Mouse (Mus musculus) stomach, embryonic 15.5 days (tissue): Measurements from ENCODE around the gene Hist1h1e. TPM values are rescaled to one million over a fixed set of nuclear protein-coding genes. Genes with fewer than 3 reads are reported as not detected.
"Not testable (repeated sequence)": the region's sequence is repeated elsewhere in the genome, so short reads cannot be mapped to it uniquely, and the experiment has no call there.

ENCODE experiments used
- ATAC-seq: fragments of 200-750 bp; cut with Nextera tagmentation; 2 replicates; pipeline ENCODE4 v1.8.0; 2017; ENCODE audit warnings: low read depth, moderate number of reproducible peaks, moderate TSS enrichment; ENCODE audit not compliant: insufficient read depth, low FRiP score
- H3K27ac ChIP-seq: fragments of 300-500 bp; sonication (generic); 2 replicates; pipeline ENCODE4 v1.5.1; 2015; ENCODE audit warnings: mild to moderate bottlenecking, inconsistent platforms
- H3K27me3 ChIP-seq: fragments of 300-500 bp; sonication (generic); replicated peaks from 2 replicates; pipeline ENCODE4 v1.6.1; 2015; ENCODE audit warnings: inconsistent platforms
- H3K36me3 ChIP-seq: fragments of 300-500 bp; sonication (generic); 2 replicates; pipeline ENCODE4 v1.6.1; 2015; ENCODE audit warnings: inconsistent platforms
- H3K4me1 ChIP-seq: fragments of 300-500 bp; sonication (generic); 2 replicates; pipeline ENCODE4 v1.6.1; 2015; ENCODE audit warnings: inconsistent platforms
- H3K4me2 ChIP-seq: fragments of 300-500 bp; sonication (generic); 2 replicates; pipeline ENCODE4 v1.6.1; 2015; ENCODE audit warnings: mild to moderate bottlenecking, inconsistent platforms
- H3K4me3 ChIP-seq: fragments of 300-500 bp; sonication (generic); replicated peaks from 2 replicates; pipeline ENCODE4 v1.5.1; 2015; ENCODE audit warnings: inconsistent platforms
- H3K9ac ChIP-seq: fragments of 300-500 bp; sonication (generic); 2 replicates; pipeline ENCODE4 v1.6.1; 2015; ENCODE audit warnings: inconsistent platforms
- H3K9me3 ChIP-seq: fragments of 300-500 bp; sonication (generic); 2 replicates; pipeline ENCODE4 v1.6.1; 2016; ENCODE audit warnings: inconsistent platforms
- WGBS: fragments of 180-500 bp; shearing (Covaris S2); methylation state at CpG from one replicate; pipeline ENCODE4 v1.1.7; 2015; 5-methylcytosine and 5-hydroxymethylcytosine counted together
- polyA plus RNA-seq: library from polyadenylated mRNA; unstranded; fragments of >200 nt; fragmentation: Nextera tagmentation; extraction: Ambion mirVana; gene quantifications from 2 replicates; pipeline ENCODE4 v1.2.1, GENCODE M21; 2015

The Hist1h1e gene
- 24.6 and 25.3 TPM in 2 replicates for polyA plus RNA-seq

- H3K36me3 ChIP-seq, H3K27me3 ChIP-seq, H3K4me1 ChIP-seq, H3K9me3 ChIP-seq: not testable (repeated sequence)
- Histone ChIP-seq H3K27ac (peak within 1 kb of the TSS; percentile 98), H3K4me3 (peak within 1 kb of the TSS; percentile 64), H3K4me2 (peak within 1 kb of the TSS; percentile 85), H3K9ac (peak within 1 kb of the TSS; percentile 91)
- under 1% methylated on average over 53 of the region's 53 CpGs for WGBS
- peak; percentile 91 for ATAC-seq
Observed at GRCm38 (mm10) chr13:23622175-23622671, at the start of gene Hist1h1e. Gene Hist1h1e (minus strand): TSS chr13:23622558.

GRCm38 (mm10) chr13:23662536-23662935 is 40.2 kb upstream of the Hist1h1e start:
- Histone ChIP-seq H3K27me3 (no peaks in the 10 kb centered on the region), H3K4me3 (no peak overlapping the region), H3K9ac (no peak overlapping the region), H3K36me3 (no peaks in the 10 kb centered on the region), H3K4me2 (no peak overlapping the region), H3K9me3 (no peaks in the 10 kb centered on the region), H3K4me1 (no peaks in the 10 kb centered on the region), H3K27ac (no peak overlapping the region)
- ATAC-seq = no peak
- 63% methylated on average over 3 of the region's 3 CpGs for WGBS

DNA sequence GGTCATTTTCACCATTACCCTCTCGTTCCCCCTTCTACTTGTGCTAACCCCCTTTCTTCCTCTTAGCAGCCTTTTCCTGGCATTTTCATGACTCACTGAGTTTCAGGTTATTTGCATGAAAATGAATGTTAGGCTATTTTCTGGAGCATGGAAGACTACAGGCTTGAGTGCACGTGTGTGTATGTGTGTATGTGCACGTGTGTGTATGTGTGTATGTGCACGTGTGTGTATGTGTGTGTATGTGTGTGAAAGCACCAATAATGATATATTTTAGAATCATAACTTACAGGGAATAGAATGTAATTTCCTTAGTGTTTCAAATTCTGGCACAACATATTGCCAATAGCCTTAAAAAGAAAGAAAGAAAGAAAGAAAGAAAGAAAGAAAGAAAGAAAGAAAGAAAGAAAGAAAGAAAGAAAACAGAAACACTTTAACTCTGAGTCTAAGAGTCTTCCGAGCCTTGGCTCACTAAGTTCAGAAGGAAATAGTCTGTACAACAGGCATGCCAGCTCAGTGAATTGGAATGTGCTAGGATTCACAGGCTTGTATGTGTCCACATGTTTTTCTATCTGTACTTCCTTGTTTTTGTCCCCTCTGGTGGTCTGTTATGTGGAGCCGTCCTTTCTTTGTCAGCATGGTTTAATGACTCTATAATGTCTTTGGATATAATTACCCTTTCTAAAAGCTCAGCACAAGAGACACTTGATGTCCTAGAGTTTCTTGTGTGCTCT is 37.4 kb upstream of the Hist1h1e start:
- Histone ChIP-seq H3K9me3 (no peaks in the 10 kb centered on the region), H3K27me3 (no peaks in the 10 kb centered on the region), H3K9ac (no peak overlapping the region), H3K36me3 (no peaks in the 10 kb centered on the region), H3K4me2 (no peak overlapping the region), H3K4me3 (no peak overlapping the region), H3K4me1 (no peaks in the 10 kb centered on the region), H3K27ac (no peak overlapping the region)
- ATAC-seq = no peak
- 62% methylated on average over 6 of the region's 6 CpGs for whole genome bisulfite sequencing

DNA sequence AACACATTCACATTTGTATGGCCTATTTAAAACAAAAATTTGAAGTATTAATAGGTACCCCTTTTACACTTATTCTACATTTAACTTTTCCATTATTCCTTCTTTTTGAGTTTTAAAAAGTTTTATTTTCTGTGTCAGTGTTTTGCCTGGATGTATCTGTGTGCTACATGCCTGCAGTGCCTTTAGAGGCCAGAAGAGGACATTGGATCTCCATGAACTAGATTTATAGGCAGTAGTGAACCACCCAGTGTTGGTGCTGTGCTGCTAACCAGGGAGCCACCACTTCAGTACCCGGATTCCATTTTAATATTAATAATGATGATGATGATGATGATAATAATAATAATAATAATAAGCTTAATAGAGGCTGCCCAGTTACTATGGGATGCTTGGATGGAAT is 8.3 kb upstream of the Hist1h1e start:
- Histone ChIP-seq H3K9ac (no peak overlapping the region), H3K36me3 (no peaks in the 10 kb centered on the region), H3K4me1 (no peaks in the 10 kb centered on the region), H3K4me3 (no peak overlapping the region), H3K27me3 (no peaks in the 10 kb centered on the region), H3K9me3 (no peaks in the 10 kb centered on the region), H3K27ac (no peak overlapping the region), H3K4me2 (no peak overlapping the region)
- no peak for ATAC-seq
- WGBS = 34% methylated on average over 1 of the region's 1 CpGs

DNA sequence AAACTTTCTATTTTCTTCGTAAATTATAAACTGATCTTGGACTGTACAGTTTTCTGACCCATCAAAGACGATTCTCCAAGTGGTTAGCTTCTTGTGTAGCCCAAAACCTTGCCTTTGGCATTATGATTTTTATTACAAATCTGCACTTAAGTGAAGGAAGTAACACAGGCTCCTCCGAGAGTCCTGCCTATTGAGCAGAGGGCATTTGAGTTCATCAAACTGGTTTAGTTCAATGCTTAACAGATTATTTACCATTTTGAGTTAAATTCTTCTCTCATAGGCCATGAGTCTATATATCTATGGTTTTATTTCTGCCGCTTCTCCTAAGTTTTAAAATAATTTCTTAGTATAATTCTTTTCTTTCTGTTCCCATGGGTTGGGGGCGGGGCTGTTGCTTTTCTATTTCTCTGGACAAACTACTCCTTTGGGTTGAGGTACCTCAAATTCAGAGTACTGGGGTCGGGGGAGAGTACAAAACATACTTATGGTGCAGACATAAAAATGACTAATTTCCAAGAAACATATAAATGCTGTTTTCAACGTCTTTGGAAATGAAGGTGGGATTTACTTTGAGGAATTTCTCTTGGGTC is 598 bp upstream of the Hist1h1e start:
- Histone ChIP-seq H3K9ac (no peak overlapping the region), H3K4me2 (peak overlapping the region; percentile 85), H3K4me3 (peak overlapping the region; percentile 64), H3K9me3 (no peaks in the 10 kb centered on the region), H3K36me3 (no peaks in the 10 kb centered on the region), H3K27me3 (no peaks in the 10 kb centered on the region), H3K27ac (peak overlapping the region; percentile 98), H3K4me1 (peaks cover 6% of the 10 kb centered on the region; the same call in 1 of the 2 replicates)
- WGBS = 23% methylated on average over 7 of the region's 7 CpGs
- ATAC-seq = no peak

GRCm38 (mm10) chr13:23621532-23622174 is 705 bp downstream of the Hist1h1e start:
- under 1% methylated on average over 18 of the region's 18 CpGs for WGBS
- H3K27ac ChIP-seq = peak overlapping the region; percentile 98
- peak overlapping the region; percentile 64 for H3K4me3 ChIP-seq
- peak overlapping the region; percentile 91 for H3K9ac ChIP-seq
- ATAC-seq = peak; percentile 86
- H3K4me1 ChIP-seq = peaks cover 6% of the 10 kb centered on the region; the same call in 1 of the 2 replicates
- H3K9me3 ChIP-seq = no peaks in the 10 kb centered on the region
- no peaks in the 10 kb centered on the region for H3K36me3 ChIP-seq
- peak overlapping the region; percentile 85 for H3K4me2 ChIP-seq
- H3K27me3 ChIP-seq = no peaks in the 10 kb centered on the region

GRCm38 (mm10) chr13:23620733-23621531 is 1.4 kb downstream of the Hist1h1e start, which contains the start of gene Hist1h2be:
Gene Hist1h2be (minus strand): TSS chr13:23621124.
- peak within 1 kb of the TSS; percentile 64 for H3K4me3 ChIP-seq
- no peaks in the 10 kb centered on the region for H3K36me3 ChIP-seq
- no peaks in the 10 kb centered on the region for H3K9me3 ChIP-seq
- no peaks in the 10 kb centered on the region for H3K27me3 ChIP-seq
- peak; percentile 81 for ATAC-seq
- under 1% methylated on average over 27 of the region's 27 CpGs for WGBS
- peaks cover 6% of the 10 kb centered on the region; the same call in 1 of the 2 replicates for H3K4me1 ChIP-seq
- H3K9ac ChIP-seq = peak within 1 kb of the TSS; percentile 91
- peak within 1 kb of the TSS; percentile 98 for H3K27ac ChIP-seq
- H3K4me2 ChIP-seq = peak within 1 kb of the TSS; percentile 85

DNA sequence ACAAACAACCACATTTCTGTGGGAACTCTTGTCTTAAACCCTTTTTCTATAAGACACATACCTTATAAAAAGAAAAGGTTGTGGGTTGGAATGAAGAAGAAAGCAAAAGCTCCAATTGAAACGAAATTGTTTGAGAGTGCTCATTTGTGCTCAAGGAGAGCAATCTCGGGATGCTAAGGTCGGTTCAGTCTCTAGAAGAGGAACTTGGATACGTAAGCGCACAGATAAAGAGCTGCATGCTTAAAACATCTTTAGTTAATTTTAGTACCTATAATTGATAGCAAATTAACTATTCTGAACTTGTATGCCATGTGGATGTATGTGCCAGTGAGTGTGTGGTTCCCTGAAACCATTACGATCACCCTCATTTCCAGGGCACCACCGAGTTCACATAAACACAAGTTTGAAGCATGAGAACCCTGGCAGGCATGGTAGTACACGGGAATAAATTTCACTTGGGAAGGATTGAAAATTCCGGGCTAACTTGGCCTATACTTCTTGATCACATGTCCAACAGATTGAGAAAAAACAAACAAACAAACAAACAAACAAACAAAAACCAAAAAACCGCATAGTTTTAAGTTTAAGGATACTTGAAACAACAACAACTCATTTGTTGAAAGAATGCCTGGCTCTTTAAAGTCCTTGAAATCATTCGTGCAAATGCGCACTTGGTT is 2.2 kb downstream of the Hist1h1e start:
- no peak for ATAC-seq
- Histone ChIP-seq H3K27ac (peak overlapping the region; percentile 98), H3K27me3 (no peaks in the 10 kb centered on the region), H3K9ac (peak overlapping the region; percentile 41; the same call in 1 of the 2 replicates), H3K9me3 (no peaks in the 10 kb centered on the region), H3K36me3 (no peaks in the 10 kb centered on the region), H3K4me1 (peaks cover 6% of the 10 kb centered on the region; the same call in 1 of the 2 replicates), H3K4me2 (peak overlapping the region; percentile 85), H3K4me3 (peak overlapping the region; percentile 64)
- 42% methylated on average over 12 of the region's 12 CpGs for WGBS

- Histone ChIP-seq H3K4me3 (no peak overlapping the region), H3K9ac (no peak overlapping the region), H3K27me3 (no peaks in the 10 kb centered on the region), H3K36me3 (no peaks in the 10 kb centered on the region), H3K27ac (no peak overlapping the region), H3K4me2 (no peak overlapping the region), H3K9me3 (no peaks in the 10 kb centered on the region), H3K4me1 (no peaks in the 10 kb centered on the region)
- no peak for ATAC-seq
- 89% methylated on average over 3 of the region's 3 CpGs for WGBS
Observed at GRCm38 (mm10) chr13:23611638-23612037, 10.7 kb downstream of the Hist1h1e start.

DNA sequence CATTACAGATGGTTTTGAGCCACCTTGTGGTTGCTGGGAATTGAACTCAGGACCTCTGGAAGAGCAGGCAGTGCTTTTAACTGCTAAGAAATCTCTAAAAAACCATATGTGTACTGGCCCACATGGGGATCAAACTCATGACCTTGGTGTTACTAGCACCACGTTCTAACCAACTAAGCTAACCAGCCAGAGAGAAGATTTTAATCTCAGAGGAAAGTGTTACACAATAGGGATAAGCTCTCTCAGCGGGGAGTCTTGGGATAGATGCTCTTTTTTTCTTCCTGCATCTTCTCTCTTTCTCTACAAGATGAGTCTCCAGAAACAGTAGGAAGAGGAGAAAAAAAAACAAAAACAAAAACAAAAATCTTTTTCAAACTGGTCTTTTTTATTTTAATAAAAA is 12.0 kb downstream of the Hist1h1e start:
- no peak for ATAC-seq
- Histone ChIP-seq H3K4me1 (no peaks in the 10 kb centered on the region), H3K27me3 (no peaks in the 10 kb centered on the region), H3K4me2 (no peak overlapping the region), H3K9me3 (no peaks in the 10 kb centered on the region), H3K36me3 (no peaks in the 10 kb centered on the region), H3K4me3 (no peak overlapping the region), H3K9ac (no peak overlapping the region), H3K27ac (no peak overlapping the region)
- 67% methylated on average over 2 of the region's 2 CpGs for WGBS

GRCm38 (mm10) chr13:23609844-23610243 is 12.5 kb downstream of the Hist1h1e start:
- H3K36me3 ChIP-seq = no peaks in the 10 kb centered on the region
- no peak overlapping the region for H3K4me2 ChIP-seq
- no peak overlapping the region for H3K4me3 ChIP-seq
- H3K9me3 ChIP-seq = no peaks in the 10 kb centered on the region
- H3K27ac ChIP-seq = no peak overlapping the region
- H3K27me3 ChIP-seq = no peaks in the 10 kb centered on the region
- no peaks in the 10 kb centered on the region for H3K4me1 ChIP-seq
- ATAC-seq = no peak
- H3K9ac ChIP-seq = no peak overlapping the region
